7 mouse cellular contexts compared by ENCODE assay signal in genomic region chr10:127189651-127190381, GRCm38 (mm10). TPM values are rescaled to one million over a fixed set of nuclear protein-coding genes. Genes with fewer than 3 reads are reported as not detected.
A peak's percentile ranks its signal among the peaks of the same experiment; 100 is the strongest.
DNase-seq lines count a peak whose midpoint lies in the region; ATAC-seq and TF ChIP-seq lines count a peak whose summit lies in the region.

Gene Arhgef25, minus strand, starts transcription at chr10:127190083.

- H3K4me3 ChIP-seq in E14TG2a.4 (replicated peaks; ENCODE audit: low read length): peak within 1 kb of the TSS; percentile 88
- H3K4me3 ChIP-seq in forebrain, embryonic 11.5 days (ENCODE audit: low read depth, low read length): peak within 1 kb of the TSS; percentile 73
- peak within 1 kb of the TSS; percentile 85 for H3K4me3 ChIP-seq in testis, adult 2 months (ENCODE audit: control insufficient read depth, low read depth, low read length)

- peaks cover 84% of the 10 kb centered on the region for H3K4me1 ChIP-seq in E14TG2a.4 (replicated peaks; ENCODE audit: low read depth, low read length)
- H3K4me1 ChIP-seq in forebrain, embryonic 11.5 days (replicated peaks; ENCODE audit: control insufficient read depth, insufficient read depth, low read length): peaks cover 14% of the 10 kb centered on the region
- peaks cover 31% of the 10 kb centered on the region for H3K4me1 ChIP-seq in testis, adult 2 months (ENCODE audit: control insufficient read depth, insufficient read depth, low read length)

- no peak for TF ChIP-seq CTCF in E14TG2a.4 (conservative IDR thresholded peaks at IDR 0.05; ENCODE audit: low read length)
- TF ChIP-seq CTCF in testis, adult 2 months (IDR thresholded peaks at IDR 0.05; ENCODE audit: control insufficient read depth, insufficient read depth, insufficient replicate concordance, low read depth, low read length): no peak

- peak within 1 kb of the TSS; percentile 88 for H3K9ac ChIP-seq in forebrain, embryonic 11.5 days (ENCODE audit: low read length)

- intact Hi-C loops in heart, postnatal 14 days (cut with DNase I): no loop called here

- H3K9me3 ChIP-seq in E14TG2a.4 (ENCODE audit: low read length): no peaks in the 10 kb centered on the region
- H3K9me3 ChIP-seq in forebrain, embryonic 11.5 days (ENCODE audit: control insufficient read depth, low read length): no peaks in the 10 kb centered on the region

- H3K36me3 ChIP-seq in E14TG2a.4 (ENCODE audit: insufficient read depth, low read length): peaks cover 53% of the 10 kb centered on the region
- H3K36me3 ChIP-seq in forebrain, embryonic 11.5 days (ENCODE audit: control insufficient read depth, insufficient read depth, low read length): peaks cover 6% of the 10 kb centered on the region; the same call in 1 of the 2 replicates
- no peaks in the 10 kb centered on the region; the same call in 1 of the 2 replicates for H3K36me3 ChIP-seq in testis, adult 2 months (ENCODE audit: control insufficient read depth, insufficient read depth, low read length)

- 0 out of 2 replicates have a peak, but pooled peaks cover 3% of the 10 kb centered on the region for H3K27me3 ChIP-seq in E14TG2a.4 (ENCODE audit: insufficient read depth, low read length)
- H3K27me3 ChIP-seq in forebrain, embryonic 11.5 days (ENCODE audit: control insufficient read depth, insufficient read depth, low read length): no peaks in the 10 kb centered on the region
- no peaks in the 10 kb centered on the region for H3K27me3 ChIP-seq in testis, adult 2 months (ENCODE audit: control insufficient read depth, insufficient read depth, low read length)

- DNase-seq in R1 (ENCODE audit: low read depth, low spot score): peak; percentile 69
- DNase-seq in forebrain, embryonic 11.5 days (ENCODE audit: low spot score): peak; percentile 80
- DNase-seq in heart, postnatal 14 days: peak; percentile 72 to 73
- no peak for DNase-seq in left cerebral cortex, adult 8-10 months (ENCODE audit: low spot score in 2 of 2)
- DNase-seq in lung, postnatal 4 days: peak; percentile 69 to 85

- no peak for TF ChIP-seq POLR2A in testis, adult 2 months (IDR thresholded peaks at IDR 0.05; ENCODE audit: control insufficient read depth, low read depth, low read length)

- ATAC-seq in forebrain, embryonic 11.5 days (replicated peaks; ENCODE audit: low FRiP score): peak; percentile 44

- peak within 1 kb of the TSS; percentile 76 for H3K27ac ChIP-seq in forebrain, embryonic 11.5 days (ENCODE audit: low read depth, low read length)
- peak within 1 kb of the TSS; percentile 76 for H3K27ac ChIP-seq in testis, adult 2 months (ENCODE audit: control insufficient read depth, insufficient read depth, low read depth, low read length)

- H3K4me2 ChIP-seq in forebrain, embryonic 11.5 days (ENCODE audit: low read depth, low read length, severe bottlenecking): peak within 1 kb of the TSS; percentile 100

- WGBS in forebrain, embryonic 11.5 days: 1% methylated on average over 35 of the region's 35 CpGs

RNA-seq across cellular contexts. Expression of gene Arhgef25, which starts in this region (rescaled TPM):
- polyA plus RNA-seq in forebrain, embryonic 11.5 days (2014; fragmentation: Nextera tagmentation; extraction: Ambion mirVana): 31.6 and 33.5 TPM in 2 replicates
- 10 to 100 TPM; 17.0 to 17.9 TPM for total RNA-seq in heart, postnatal 14 days (2021)
- total RNA-seq in left cerebral cortex, adult 8-10 months (2022): 100 to 1,000 TPM; 153 to 178 (median 174) TPM
- 18.6 and 19.8 TPM in 2 replicates for polyA plus RNA-seq in testis, adult 2 months (2012; rRNA removed)

Comparison
In these comparisons a context has a peak if more than half of its experiments do, and no peak if none do; other contexts are left out.
1. RNA of gene Arhgef25 (total RNA-seq): 153 to 178 TPM in left cerebral cortex, adult 8-10 months; 17.0 to 17.9 TPM in heart, postnatal 14 days; every median in the first group is over 4 times any median in the second.
2. DNase-seq: peak in R1 (single experiment), forebrain, embryonic 11.5 days (single experiment), heart, postnatal 14 days (2 of 2) and lung, postnatal 4 days (2 of 2); none in left cerebral cortex, adult 8-10 months (0 of 2).
3. Peak in every context shown above with its lines, with median percentiles within 50 percentile points of each other: H3K4me3 ChIP-seq.